Mouse (Mus musculus): ENCODE data around the gene Med13l. TPM values are rescaled to one million over a fixed set of nuclear protein-coding genes. Genes with fewer than 3 reads are reported as not detected.
"Not testable (repeated sequence)": the region's sequence is repeated elsewhere in the genome, so short reads cannot be mapped to it uniquely, and the experiment has no call there.

Gene Med13l
- total RNA-seq, 2 experiments from 2014 or later: 27.4 to 42.0 TPM

DNA sequence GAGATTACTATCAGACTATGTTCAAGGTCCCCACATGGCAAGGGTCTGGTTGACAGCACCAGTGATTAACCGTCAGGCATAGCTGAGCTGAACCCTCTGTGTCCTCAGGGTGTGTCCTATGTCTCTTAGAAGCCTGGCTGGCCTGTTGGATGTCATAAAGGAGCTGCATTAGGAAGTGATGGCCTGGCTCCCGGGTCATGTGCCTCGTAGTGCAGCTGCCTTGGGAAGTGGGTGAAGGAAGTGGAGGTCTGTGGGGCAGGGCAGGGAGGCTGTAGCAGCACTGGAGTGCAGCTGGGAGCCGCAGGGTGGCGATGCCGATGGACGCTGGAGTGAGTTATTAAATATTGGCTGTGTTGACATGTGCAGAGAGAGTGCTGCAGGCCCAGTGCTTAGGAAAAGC, 90.3 kb downstream of the Med13l start:
- ATAC-seq (replicated peaks; ENCODE audit: poor library complexity, severe bottlenecking): peak; percentile 52

DNA sequence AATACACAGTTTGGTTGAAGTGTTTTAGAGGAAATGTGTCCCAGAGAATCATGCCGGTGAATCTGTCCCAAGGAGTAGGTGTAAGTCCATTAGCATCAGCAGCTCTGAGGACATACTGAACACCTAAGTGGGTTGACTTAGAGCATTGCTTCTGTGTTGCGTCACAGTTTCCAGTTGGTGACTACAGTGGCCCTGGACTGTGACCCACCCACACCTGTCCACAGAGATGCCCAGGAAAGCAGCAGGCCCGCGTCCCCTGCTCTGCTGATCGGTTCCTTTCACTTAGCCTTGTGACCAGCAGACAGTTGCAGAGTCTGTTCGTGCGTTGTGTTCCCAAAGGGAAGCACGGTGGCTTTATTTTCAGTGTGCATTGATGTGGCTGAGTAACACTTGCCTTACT, 92.1 kb downstream of the Med13l start:
- ATAC-seq (replicated peaks; ENCODE audit: poor library complexity, severe bottlenecking): no peak

- not testable (repeated sequence) for ATAC-seq (replicated peaks; ENCODE audit: poor library complexity, severe bottlenecking)
Measured at GRCm38 (mm10) chr5:118653119-118653518, 92.6 kb downstream of the Med13l start.

DNA sequence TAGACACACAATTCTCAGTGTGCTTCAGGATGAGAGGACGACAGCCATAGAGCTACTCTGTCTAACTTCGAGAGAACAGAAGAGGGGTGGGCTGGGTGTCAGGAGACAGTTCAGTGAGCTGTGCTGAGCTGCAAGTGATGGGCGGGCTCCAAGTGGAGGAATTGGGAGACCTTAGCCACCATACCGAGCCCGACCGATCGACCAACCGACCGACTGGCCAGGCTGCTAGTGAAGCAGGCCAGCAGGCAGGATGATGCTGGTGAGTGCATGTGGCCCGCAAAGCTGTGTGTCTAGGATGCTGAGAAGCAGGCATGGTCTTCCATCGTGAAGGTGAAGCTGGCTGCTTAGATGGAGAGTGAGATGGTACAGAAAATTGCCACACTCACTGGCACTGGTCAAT, 94.1 kb downstream of the Med13l start:
- no peak for ATAC-seq (replicated peaks; ENCODE audit: poor library complexity, severe bottlenecking)

DNA sequence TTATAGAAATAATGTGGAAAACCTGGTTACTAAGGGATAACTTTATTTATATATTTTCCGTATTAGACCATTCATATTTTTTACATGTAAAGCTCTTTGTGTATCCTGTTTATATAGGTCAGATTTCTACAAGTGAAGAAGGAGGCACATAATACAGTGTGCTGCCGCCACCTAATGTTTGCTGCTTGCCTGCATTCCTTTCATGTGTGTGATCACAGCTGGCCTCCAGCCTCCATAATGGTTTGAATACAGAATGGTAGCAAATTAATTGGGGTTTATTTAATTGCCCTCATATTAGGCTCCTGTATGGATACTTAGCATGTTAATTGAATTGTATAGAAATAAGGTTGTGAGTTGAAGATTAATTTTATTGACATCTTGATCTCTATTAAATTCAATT, 94.5 kb downstream of the Med13l start:
- ATAC-seq (replicated peaks; ENCODE audit: poor library complexity, severe bottlenecking): no peak

- ATAC-seq (replicated peaks; ENCODE audit: poor library complexity, severe bottlenecking): no peak
Measured at GRCm38 (mm10) chr5:118655428-118655827, 94.9 kb downstream of the Med13l start.

- ATAC-seq (replicated peaks; ENCODE audit: poor library complexity, severe bottlenecking): peak; percentile 56
Measured at GRCm38 (mm10) chr5:118655966-118656365, 95.5 kb downstream of the Med13l start.

GRCm38 (mm10) chr5:118658256-118658837, 97.9 kb downstream of the Med13l start:
- ATAC-seq (replicated peaks; ENCODE audit: poor library complexity, severe bottlenecking): peak; percentile 69

DNA sequence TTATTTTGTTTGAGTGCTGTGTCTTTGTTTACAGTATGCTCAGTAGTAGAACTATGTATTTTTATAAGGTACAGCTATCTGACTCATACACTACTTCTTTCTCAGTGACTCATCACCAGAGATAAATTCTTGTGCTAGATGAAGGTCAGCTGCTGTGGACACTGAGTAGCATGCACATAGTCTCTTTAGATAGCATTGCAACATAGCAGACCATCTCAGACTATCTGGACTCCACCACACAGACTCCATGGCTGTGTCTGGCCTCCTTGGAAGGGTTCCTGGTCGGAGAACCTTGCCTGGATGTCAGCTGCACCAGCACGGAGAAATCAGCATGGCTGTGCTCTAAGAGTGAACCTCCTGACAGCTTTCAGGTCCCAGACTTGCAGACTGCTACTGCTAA, 99.2 kb downstream of the Med13l start:
- no peak for ATAC-seq (replicated peaks; ENCODE audit: poor library complexity, severe bottlenecking)

- ATAC-seq (replicated peaks; ENCODE audit: poor library complexity, severe bottlenecking): no peak
Measured at GRCm38 (mm10) chr5:118661751-118662150, 101.3 kb downstream of the Med13l start.

DNA sequence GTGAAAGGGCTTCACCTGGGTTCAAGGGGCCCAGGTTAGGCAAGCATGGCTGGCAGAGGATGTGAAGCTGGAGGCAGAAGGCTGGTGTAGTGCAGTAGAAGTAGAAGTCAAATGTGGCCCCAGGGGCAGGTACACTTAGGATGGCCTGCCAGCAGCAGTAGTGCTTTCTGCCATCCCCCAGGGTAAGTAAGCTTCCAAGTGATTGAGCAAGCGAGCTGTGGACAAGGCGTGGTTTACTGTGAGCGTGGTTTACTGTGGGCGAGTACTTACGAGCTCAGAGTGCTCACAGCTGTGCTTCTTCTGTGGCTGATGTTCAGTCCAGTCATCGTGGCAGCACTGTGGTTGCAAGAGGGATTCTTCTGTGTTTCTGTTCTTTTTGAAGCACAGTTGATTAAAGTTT, 103.5 kb downstream of the Med13l start:
- peak; percentile 96 for ATAC-seq (replicated peaks; ENCODE audit: poor library complexity, severe bottlenecking)

DNA sequence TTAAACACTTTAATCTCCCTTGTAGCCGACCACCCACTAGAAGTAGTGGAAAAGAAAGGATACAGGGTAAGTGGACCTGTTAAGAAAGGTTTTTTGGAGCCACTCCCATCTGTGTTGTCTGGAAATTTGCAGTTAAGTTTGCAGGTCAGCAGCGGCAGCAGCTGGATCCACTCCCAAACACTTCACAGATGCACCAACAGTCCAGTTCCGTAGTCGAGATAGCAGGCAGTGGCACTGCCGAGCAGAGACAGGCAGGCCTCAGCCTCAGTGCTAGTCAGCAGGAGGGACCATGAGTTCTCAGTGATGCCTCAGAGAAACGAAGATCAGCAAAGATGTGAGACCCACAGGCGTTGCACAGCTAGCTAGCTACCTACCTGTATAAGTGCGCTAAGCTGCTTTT, 104.5 kb downstream of the Med13l start:
- no peak for ATAC-seq (replicated peaks; ENCODE audit: poor library complexity, severe bottlenecking)

DNA sequence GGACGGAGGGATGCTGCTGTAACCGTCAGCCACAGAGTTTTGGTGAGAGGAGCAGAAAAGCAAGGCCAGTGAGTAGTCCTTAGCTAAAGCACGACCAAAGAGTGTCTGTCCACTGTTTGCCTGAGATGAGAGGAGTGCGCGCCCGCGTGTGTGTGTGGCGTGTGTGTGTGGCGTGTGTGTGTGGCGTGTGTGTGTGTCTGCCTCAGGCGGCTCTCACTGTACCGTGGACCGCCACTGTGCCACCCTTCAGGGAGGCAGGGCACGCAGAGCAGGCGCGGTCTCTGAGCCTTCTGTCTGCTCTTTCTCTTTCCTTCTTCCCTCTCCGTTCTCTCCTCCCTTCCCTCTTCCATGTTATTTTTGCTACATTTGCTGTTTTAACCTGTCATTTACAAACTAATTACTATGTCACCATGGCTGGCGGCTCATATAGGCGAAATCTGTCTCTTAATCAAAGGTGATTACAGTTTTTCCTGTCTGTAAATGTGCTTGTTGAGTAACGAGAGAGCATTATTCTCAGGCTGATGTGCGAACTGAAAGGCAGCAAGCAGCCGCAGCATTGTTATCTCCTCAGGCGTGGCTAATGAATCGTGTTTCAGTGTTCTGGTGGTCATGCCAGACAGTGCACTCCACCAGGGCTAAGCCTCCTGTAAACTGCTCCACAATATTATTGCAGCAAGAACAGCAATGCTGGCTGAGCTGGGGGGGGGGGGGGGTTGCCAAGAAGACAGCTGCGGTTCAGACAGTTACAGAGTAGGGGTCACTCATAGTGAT, 106.1 kb downstream of the Med13l start:
- ATAC-seq (replicated peaks; ENCODE audit: poor library complexity, severe bottlenecking): no peak

DNA sequence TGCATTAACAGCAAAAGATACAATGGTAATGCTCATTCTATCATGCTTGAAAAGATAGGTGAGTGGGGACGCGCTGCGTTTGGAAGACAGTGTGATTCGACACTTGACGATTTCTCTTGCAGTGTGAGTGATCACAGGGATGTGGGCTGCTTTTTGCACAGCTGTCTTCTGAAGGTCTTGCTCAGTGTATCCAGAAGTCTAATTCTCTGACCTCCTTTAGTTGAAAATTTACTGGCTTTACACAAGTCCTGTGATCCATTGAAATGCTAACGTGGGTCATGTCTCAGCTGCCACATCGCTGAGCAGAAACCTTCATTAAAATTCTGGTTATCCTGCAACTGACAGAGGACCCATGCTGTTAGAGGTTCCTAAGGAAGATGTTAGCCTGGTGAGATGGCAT, 107.4 kb downstream of the Med13l start:
- ATAC-seq (replicated peaks; ENCODE audit: poor library complexity, severe bottlenecking): no peak

- no peak for ATAC-seq (replicated peaks; ENCODE audit: poor library complexity, severe bottlenecking)
Measured at GRCm38 (mm10) chr5:118668931-118669330, 108.5 kb downstream of the Med13l start.

DNA sequence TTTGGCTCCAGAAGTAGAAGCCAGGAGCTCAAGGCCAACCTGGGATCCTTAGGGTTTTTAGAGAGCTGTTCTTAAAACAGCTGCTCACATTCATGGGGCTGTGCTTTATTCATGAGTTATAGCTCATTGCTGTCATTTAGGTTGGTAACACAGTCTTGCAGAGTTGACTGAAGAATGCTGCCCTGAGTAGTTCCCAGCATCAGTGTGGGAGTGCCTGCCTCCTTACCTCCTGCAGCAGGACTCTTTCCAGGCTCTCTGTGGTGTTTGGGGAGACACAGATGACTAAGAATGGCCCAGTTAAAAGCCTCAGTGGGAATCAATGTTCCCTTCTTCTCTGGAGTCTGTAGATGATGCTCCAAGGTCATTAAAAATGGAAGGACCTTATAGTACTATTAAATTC, 111.6 kb downstream of the Med13l start:
- no peak for ATAC-seq (replicated peaks; ENCODE audit: poor library complexity, severe bottlenecking)

DNA sequence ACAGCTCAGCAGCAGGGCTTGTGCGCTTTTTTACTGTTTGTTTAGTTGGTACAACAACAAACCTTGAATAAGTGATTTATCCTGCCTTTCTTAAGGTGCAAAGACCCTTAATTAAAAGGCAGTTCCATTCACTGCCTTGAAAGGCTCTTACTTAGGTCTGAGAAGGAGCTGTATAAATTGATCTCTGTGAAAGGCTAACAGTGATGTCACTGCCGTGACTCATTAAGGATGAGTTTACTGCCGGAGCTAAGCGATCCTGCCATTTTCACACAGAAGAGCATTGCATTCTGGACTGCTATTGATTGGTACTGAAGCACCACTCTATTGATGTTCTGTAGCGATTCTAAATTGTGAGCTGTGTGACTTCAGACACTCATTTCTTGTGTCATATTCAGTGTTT, 113.4 kb downstream of the Med13l start:
- ATAC-seq (replicated peaks; ENCODE audit: poor library complexity, severe bottlenecking): no peak

GRCm38 (mm10) chr5:118674321-118674720, 113.8 kb downstream of the Med13l start:
- ATAC-seq (replicated peaks; ENCODE audit: poor library complexity, severe bottlenecking): no peak

DNA sequence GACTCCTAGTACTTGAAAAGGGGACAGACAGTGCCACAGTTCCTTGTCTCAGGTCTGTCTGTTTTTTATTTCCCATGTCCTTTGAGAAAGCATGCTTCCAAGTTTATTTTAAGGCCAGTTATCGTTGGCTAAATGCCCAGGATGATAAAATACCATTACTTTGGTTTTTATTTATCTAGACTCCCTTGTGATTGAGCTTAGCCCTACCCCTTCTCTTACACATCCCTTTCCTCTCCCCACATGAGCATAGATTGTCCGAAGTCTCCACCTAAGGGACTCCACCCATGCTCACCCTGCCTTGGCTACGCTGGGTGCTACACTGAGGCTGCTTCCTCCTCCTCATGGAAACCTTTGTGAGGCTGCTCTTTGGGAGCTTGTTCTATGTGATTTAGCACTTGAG, 115.2 kb downstream of the Med13l start:
- ATAC-seq (replicated peaks; ENCODE audit: poor library complexity, severe bottlenecking): no peak

GRCm38 (mm10) chr5:118676151-118676918, 115.9 kb downstream of the Med13l start:
- ATAC-seq (replicated peaks; ENCODE audit: poor library complexity, severe bottlenecking): no peak

GRCm38 (mm10) chr5:118679283-118679835, 118.9 kb downstream of the Med13l start:
- ATAC-seq (replicated peaks; ENCODE audit: poor library complexity, severe bottlenecking): no peak

All from granulocyte monocyte progenitor cell, adult 5-6 weeks (primary cell).